Mouse (Mus musculus): ENCODE measurements around the gene Shld2. TPM values are rescaled to one million over a fixed set of nuclear protein-coding genes. Genes with fewer than 3 reads are reported as not detected.

Gene Shld2
- polyA plus RNA-seq, 1 experiment from 2014 or later: 11.8 TPM

DNA sequence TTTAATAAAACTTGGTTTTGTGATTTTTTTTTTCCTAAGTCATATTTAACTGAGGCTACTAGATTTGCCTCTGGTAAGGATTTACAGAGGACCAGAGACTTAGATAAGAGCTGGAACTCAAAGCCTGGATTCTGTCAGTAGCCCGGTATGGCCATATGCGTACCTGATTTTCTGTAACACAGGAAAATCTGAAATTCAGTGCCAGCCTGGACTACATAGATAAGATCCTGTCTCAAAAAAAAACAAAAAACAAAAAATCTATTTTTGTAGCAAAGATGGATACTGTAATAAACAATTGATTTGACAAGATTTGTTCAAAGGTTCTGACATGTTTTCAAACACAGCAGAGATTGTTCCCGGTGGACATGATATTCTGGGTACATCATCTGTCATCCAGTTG, 3.3 kb upstream of the Shld2 start:
- no peak for TF ChIP-seq CTCF (IDR thresholded peaks at IDR 0.05; ENCODE audit: low read depth)
- H3K36me3 ChIP-seq (ENCODE audit: insufficient read depth, low read length): no peaks in the 10 kb centered on the region
- no peak overlapping the region for H3K27ac ChIP-seq
- 86% methylated on average over 3 of the region's 3 CpGs for WGBS
- H3K4me2 ChIP-seq (ENCODE audit: low read length): peak overlapping the region; percentile 72; the same call in 1 of the 2 replicates
- 0 out of 2 replicates have a peak, but pooled peaks cover 4% of the 10 kb centered on the region for H3K4me1 ChIP-seq (replicated peaks; ENCODE audit: insufficient read depth, low read length)
- H3K4me3 ChIP-seq (replicated peaks; ENCODE audit: low read depth, low read length): no peak overlapping the region
- no peaks in the 10 kb centered on the region for H3K27me3 ChIP-seq (ENCODE audit: insufficient read depth, low read length)
- DNase-seq (ENCODE audit: low spot score) (no peak), ATAC-seq (replicated peaks; ENCODE audit: low FRiP score, low read depth) (no peak)
- no peaks in the 10 kb centered on the region for H3K9me3 ChIP-seq (replicated peaks; ENCODE audit: low read length)
- no peak overlapping the region for H3K9ac ChIP-seq (ENCODE audit: low read depth, low read length)

DNA sequence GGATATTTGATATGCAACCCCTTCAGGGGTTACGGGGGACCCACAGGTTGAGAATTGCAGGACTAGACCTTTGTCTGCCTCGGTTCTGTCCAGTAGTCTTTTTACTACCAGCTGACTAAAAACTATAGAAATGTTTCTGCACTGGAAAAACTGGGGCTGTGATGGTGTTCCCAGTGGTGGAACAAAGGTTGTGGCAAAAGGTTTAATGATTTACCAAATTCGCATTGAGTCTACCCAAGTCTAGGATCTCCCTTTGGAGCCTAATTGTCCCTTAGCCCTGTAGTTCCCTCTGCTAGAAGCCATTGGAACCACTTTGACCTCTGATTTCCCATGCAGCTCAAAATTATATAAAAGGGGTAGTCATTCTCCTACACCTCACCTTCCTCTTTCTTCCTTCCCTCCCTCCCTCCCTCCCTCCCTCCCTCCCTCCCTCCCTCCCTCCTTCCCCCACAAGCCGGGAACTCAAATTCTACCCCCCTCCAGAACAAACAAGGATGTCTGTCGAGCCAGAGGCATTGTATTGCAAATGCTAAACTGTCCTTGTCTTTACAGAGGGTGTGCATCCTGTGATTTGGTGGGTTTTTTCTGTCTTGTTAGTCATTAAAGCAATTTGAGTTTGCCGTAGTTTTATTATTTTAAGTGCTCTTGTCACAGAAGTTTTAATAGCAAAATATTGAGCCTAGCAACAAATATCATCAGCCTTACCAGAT, 2.2 kb upstream of the Shld2 start:
- 11% methylated on average over 5 of the region's 6 CpGs for WGBS
- H3K4me3 ChIP-seq (replicated peaks; ENCODE audit: low read depth, low read length): peak overlapping the region; percentile 97
- no peaks in the 10 kb centered on the region for H3K27me3 ChIP-seq (ENCODE audit: insufficient read depth, low read length)
- no peaks in the 10 kb centered on the region for H3K36me3 ChIP-seq (ENCODE audit: insufficient read depth, low read length)
- H3K9me3 ChIP-seq (replicated peaks; ENCODE audit: low read length): no peaks in the 10 kb centered on the region
- DNase-seq (ENCODE audit: low spot score) (peak; percentile 46), ATAC-seq (replicated peaks; ENCODE audit: low FRiP score, low read depth) (no peak)
- peak overlapping the region; percentile 98; the same call in 1 of the 2 replicates for H3K9ac ChIP-seq (ENCODE audit: low read depth, low read length)
- H3K4me1 ChIP-seq (replicated peaks; ENCODE audit: insufficient read depth, low read length): 0 out of 2 replicates have a peak, but pooled peaks cover 4% of the 10 kb centered on the region
- H3K27ac ChIP-seq: peak overlapping the region; percentile 99; the same call in 1 of the 2 replicates
- H3K4me2 ChIP-seq (ENCODE audit: low read length): peak overlapping the region; percentile 72
- TF ChIP-seq CTCF (IDR thresholded peaks at IDR 0.05; ENCODE audit: low read depth): 0 out of 2 replicates have a peak, but pooled peaks have one; percentile 2

DNA sequence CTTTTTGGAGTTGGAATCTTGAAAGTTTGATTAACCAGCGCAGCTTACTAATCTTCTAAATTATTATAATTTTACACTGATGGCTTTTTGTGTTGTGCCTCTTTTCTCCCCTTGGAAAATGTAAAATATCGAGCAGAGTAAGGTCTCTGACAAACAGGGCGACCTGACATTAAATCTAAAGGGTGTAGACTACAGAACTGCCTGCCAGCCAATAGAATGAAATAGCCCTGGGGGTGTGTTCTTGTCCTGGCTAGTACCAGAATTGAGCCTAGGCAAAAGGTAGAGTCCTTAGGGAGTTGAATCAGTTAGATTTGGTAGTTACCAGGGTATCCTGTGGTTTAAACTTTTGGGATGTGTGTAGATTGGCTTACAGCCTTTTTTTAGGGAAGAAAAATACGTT, 1.4 kb upstream of the Shld2 start:
- Histone ChIP-seq H3K27ac (peak overlapping the region; percentile 99), H3K4me1 (replicated peaks; ENCODE audit: insufficient read depth, low read length) (0 out of 2 replicates have a peak, but pooled peaks cover 4% of the 10 kb centered on the region), H3K27me3 (ENCODE audit: insufficient read depth, low read length) (no peaks in the 10 kb centered on the region), H3K4me2 (ENCODE audit: low read length) (peak overlapping the region; percentile 72), H3K36me3 (ENCODE audit: insufficient read depth, low read length) (no peaks in the 10 kb centered on the region), H3K4me3 (replicated peaks; ENCODE audit: low read depth, low read length) (peak overlapping the region; percentile 97), H3K9ac (ENCODE audit: low read depth, low read length) (peak overlapping the region; percentile 98), H3K9me3 (replicated peaks; ENCODE audit: low read length) (no peaks in the 10 kb centered on the region)
- 2% methylated on average over 4 of the region's 4 CpGs for WGBS
- TF ChIP-seq CTCF (IDR thresholded peaks at IDR 0.05; ENCODE audit: low read depth): no peak
- ATAC-seq (replicated peaks; ENCODE audit: low FRiP score, low read depth) (no peak), DNase-seq (ENCODE audit: low spot score) (peak; percentile 68)

DNA sequence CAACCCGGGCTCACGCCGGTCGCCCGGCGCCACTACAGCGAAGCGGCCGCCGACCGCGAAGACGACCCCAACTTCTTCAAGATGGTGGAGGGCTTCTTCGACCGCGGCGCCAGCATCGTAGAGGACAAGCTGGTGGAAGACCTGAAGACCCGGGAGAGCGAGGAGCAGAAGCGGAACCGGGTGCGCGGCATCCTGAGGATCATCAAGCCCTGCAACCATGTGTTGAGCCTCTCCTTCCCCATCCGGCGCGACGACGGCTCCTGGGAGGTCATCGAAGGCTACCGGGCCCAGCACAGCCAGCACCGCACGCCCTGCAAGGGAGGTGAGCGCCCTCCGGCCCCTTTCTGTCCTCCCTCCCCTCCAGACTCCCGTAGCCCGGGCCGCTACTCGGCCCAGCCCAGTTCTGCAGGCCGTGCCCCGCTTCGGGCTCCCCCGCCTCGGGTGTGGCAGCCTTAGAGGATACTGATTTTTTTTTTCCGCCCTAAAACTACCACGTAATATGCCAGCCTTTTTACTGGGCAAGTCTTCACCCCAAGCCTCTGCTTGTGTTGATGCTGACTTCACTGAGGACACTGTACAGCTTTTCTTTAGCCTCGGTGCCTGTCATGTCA, 833 bp upstream of the Shld2 start:
- peak; percentile 4; the same call in 1 of the 2 replicates for ATAC-seq (replicated peaks; ENCODE audit: low FRiP score, low read depth)
- under 1% methylated on average over 46 of the region's 47 CpGs for WGBS

DNA sequence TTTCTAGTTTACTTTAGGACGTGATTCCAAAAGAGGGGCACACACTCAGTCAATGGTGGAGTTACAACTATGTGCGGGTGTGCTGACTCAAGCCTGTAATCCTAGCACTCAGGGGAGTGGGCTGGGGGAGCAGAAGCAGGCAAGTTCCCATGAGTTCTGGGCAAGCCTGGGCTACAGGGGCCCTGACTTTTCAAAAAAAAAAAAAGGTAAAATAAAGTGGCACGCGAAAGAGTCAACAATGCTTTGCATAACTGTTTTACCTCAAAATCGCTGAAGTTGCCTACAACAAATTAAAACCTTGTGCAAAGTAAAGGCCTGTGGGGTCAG, 423 bp downstream of the Shld2 start:
- DNase-seq (ENCODE audit: low spot score) (no peak), ATAC-seq (replicated peaks; ENCODE audit: low FRiP score, low read depth) (no peak)
- peak overlapping the region; percentile 77 for H3K9ac ChIP-seq (ENCODE audit: low read depth, low read length)
- no peaks in the 10 kb centered on the region for H3K9me3 ChIP-seq (replicated peaks; ENCODE audit: low read length)
- 0 out of 2 replicates have a peak, but pooled peaks cover 4% of the 10 kb centered on the region for H3K4me1 ChIP-seq (replicated peaks; ENCODE audit: insufficient read depth, low read length)
- H3K36me3 ChIP-seq (ENCODE audit: insufficient read depth, low read length): no peaks in the 10 kb centered on the region
- WGBS: 6% methylated on average over 5 of the region's 5 CpGs
- peak overlapping the region; percentile 99 for H3K27ac ChIP-seq
- H3K27me3 ChIP-seq (ENCODE audit: insufficient read depth, low read length): no peaks in the 10 kb centered on the region
- TF ChIP-seq CTCF (IDR thresholded peaks at IDR 0.05; ENCODE audit: low read depth): no peak
- peak overlapping the region; percentile 57 for H3K4me2 ChIP-seq (ENCODE audit: low read length)
- H3K4me3 ChIP-seq (replicated peaks; ENCODE audit: low read depth, low read length): peak overlapping the region; percentile 97

More for the DNA sequence above, 833 bp upstream of the Shld2 start:
- H3K4me2 ChIP-seq (ENCODE audit: low read length): peak overlapping the region; percentile 72
- H3K4me1 ChIP-seq (replicated peaks; ENCODE audit: insufficient read depth, low read length): 0 out of 2 replicates have a peak, but pooled peaks cover 4% of the 10 kb centered on the region
- no peaks in the 10 kb centered on the region for H3K9me3 ChIP-seq (replicated peaks; ENCODE audit: low read length)
- DNase-seq (ENCODE audit: low spot score): peak; percentile 54
- H3K36me3 ChIP-seq (ENCODE audit: insufficient read depth, low read length): no peaks in the 10 kb centered on the region
- peak overlapping the region; percentile 98 for H3K9ac ChIP-seq (ENCODE audit: low read depth, low read length)
- H3K27ac ChIP-seq: peak overlapping the region; percentile 99
- H3K27me3 ChIP-seq (ENCODE audit: insufficient read depth, low read length): no peaks in the 10 kb centered on the region
- H3K4me3 ChIP-seq (replicated peaks; ENCODE audit: low read depth, low read length): peak overlapping the region; percentile 97
- no peak for TF ChIP-seq CTCF (IDR thresholded peaks at IDR 0.05; ENCODE audit: low read depth)

DNA sequence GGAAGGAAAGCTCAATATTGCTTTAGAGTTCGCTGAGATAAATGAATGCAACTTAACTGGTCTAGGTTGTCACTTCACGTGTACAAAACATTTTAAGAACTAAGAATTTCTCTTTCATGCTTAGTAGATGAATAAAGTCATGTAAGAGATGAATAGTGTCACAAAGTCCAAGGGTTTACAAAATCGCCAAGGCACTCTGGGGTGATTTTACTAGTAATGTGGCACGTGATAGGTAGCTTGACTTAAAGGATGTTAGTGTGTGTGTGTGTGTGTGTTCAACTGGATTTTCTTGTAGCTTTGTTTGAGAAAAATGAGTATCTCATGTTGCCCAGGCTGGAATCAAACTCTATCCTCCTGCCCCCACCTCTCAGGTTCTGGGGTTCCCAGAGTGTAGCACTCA, 1.0 kb downstream of the Shld2 start:
- 95% methylated on average over 4 of the region's 4 CpGs for WGBS
- no peaks in the 10 kb centered on the region for H3K9me3 ChIP-seq (replicated peaks; ENCODE audit: low read length)
- H3K36me3 ChIP-seq (ENCODE audit: insufficient read depth, low read length): no peaks in the 10 kb centered on the region
- no peak overlapping the region for H3K9ac ChIP-seq (ENCODE audit: low read depth, low read length)
- 0 out of 2 replicates have a peak, but pooled peaks cover 4% of the 10 kb centered on the region for H3K4me1 ChIP-seq (replicated peaks; ENCODE audit: insufficient read depth, low read length)
- H3K27me3 ChIP-seq (ENCODE audit: insufficient read depth, low read length): no peaks in the 10 kb centered on the region
- no peak overlapping the region for H3K4me3 ChIP-seq (replicated peaks; ENCODE audit: low read depth, low read length)
- peak overlapping the region; percentile 99; the same call in 1 of the 2 replicates for H3K27ac ChIP-seq
- peak overlapping the region; percentile 57 for H3K4me2 ChIP-seq (ENCODE audit: low read length)
- DNase-seq (ENCODE audit: low spot score): no peak
- ATAC-seq (replicated peaks; ENCODE audit: low FRiP score, low read depth): no peak
- no peak for TF ChIP-seq CTCF (IDR thresholded peaks at IDR 0.05; ENCODE audit: low read depth)
